Mouse (Mus musculus): ENCODE measurements around the gene Gsta2. TPM values are rescaled to one million over a fixed set of nuclear protein-coding genes. Genes with fewer than 3 reads are reported as not detected.
A peak's percentile ranks its signal among the peaks of the same experiment; 100 is the strongest.
"Not testable (repeated sequence)": the region's sequence is repeated elsewhere in the genome, so short reads cannot be mapped to it uniquely, and the experiment has no call there.

Gsta2 gene
- polyA plus RNA-seq, 1 experiment from 2014 or later = 1.6 TPM

DNA sequence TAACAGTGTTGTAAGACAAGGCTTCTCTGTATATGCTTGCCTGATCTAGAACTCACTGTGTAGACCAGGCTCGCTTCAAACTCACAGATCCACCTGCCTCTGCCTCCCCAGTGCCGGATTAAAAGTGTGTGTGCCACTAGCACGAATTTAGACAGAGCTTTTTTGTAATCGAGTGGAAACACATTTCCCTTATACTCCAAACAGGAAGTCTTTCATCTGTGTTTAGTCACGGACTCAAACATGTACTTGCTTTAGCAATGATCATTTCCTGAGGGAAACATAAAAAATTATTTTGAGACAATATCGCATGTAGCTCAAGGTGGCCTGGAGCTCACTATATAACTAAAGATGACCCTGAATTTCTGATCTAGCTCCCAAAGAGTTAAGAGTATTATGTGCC lies 7.8 kb upstream of the Gsta2 start:
- ATAC-seq (ENCODE audit: insufficient number of reproducible peaks, insufficient read depth, low FRiP score, low TSS enrichment, low read depth) = no peak
- no peaks in the 10 kb centered on the region for H3K4me1 ChIP-seq
- H3K27ac ChIP-seq = no peak overlapping the region
- no peak overlapping the region for H3K4me2 ChIP-seq
- H3K27me3 ChIP-seq = no peaks in the 10 kb centered on the region
- H3K36me3 ChIP-seq = no peaks in the 10 kb centered on the region
- 48% methylated on average over 6 of the region's 6 CpGs for WGBS
- no peaks in the 10 kb centered on the region for H3K9me3 ChIP-seq
- H3K4me3 ChIP-seq = no peak overlapping the region
- no peak overlapping the region for H3K9ac ChIP-seq

DNA sequence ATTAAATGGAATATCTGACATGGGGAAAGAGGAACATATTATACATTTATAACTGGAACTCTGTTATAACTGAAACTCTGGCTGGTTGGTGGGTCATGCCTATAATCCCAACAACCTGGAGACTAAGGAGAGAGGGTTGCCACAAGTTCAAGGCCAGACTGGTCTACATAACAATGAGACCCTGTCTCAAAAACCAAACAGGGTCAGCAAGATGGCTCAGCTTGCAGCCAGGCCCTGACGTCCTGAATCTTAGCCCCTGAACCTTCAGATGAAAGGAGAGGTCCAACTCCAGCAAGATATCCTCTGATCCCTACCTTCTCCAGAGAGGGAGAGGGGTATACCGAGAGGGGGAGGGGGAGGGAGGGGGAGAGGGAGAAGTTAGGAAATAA lies 4.9 kb upstream of the Gsta2 start:
- no peak overlapping the region for H3K9ac ChIP-seq
- no peak overlapping the region for H3K4me3 ChIP-seq
- H3K27ac ChIP-seq = no peak overlapping the region
- H3K4me2 ChIP-seq = no peak overlapping the region
- ATAC-seq (ENCODE audit: insufficient number of reproducible peaks, insufficient read depth, low FRiP score, low TSS enrichment, low read depth) = no peak
- H3K4me1 ChIP-seq = no peaks in the 10 kb centered on the region
- no peaks in the 10 kb centered on the region for H3K36me3 ChIP-seq
- 38% methylated on average over 2 of the region's 2 CpGs for WGBS
- H3K9me3 ChIP-seq = no peaks in the 10 kb centered on the region
- H3K27me3 ChIP-seq = no peaks in the 10 kb centered on the region

DNA sequence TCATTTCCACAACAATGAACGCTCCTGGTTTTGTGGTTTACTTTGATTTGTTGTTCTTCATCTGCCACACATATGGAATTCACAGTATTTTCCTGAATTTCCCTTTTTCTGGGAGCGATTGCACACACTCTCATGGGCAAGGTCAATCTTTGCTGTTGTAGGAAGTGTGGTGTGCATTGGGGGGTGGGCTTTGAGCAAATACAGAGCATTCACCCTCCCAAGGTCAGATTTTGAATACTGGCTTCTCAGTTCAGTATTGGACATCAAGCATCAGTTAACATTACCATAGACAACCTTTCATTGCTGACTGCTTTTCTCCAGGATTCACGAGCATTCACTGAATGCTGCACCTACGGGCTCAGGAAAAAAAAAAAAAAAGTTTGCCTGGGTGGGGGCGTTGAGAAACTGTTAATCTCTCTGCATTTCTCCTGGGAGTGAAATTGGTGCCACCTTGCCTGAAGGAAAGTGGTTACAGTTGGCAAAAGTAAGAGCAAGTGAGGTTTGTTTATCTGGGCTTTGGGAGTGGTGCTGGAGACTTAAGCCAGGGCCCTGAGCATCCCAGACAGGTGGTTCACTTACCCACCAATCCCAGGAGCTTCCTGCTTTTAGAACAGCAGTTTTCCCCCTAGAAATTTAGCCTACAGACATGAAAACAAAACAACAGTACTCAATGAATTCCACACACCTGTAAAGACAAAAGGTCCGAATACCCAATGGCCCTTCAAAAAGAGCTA lies 4.3 kb upstream of the Gsta2 start:
- Histone ChIP-seq H3K36me3 (no peaks in the 10 kb centered on the region), H3K9me3 (no peaks in the 10 kb centered on the region), H3K9ac (no peak overlapping the region), H3K27ac (no peak overlapping the region), H3K4me2 (no peak overlapping the region), H3K27me3 (no peaks in the 10 kb centered on the region), H3K4me3 (no peak overlapping the region), H3K4me1 (no peaks in the 10 kb centered on the region)
- ATAC-seq (ENCODE audit: insufficient number of reproducible peaks, insufficient read depth, low FRiP score, low TSS enrichment, low read depth) = no peak
- 81% methylated on average over 6 of the region's 6 CpGs for WGBS

DNA sequence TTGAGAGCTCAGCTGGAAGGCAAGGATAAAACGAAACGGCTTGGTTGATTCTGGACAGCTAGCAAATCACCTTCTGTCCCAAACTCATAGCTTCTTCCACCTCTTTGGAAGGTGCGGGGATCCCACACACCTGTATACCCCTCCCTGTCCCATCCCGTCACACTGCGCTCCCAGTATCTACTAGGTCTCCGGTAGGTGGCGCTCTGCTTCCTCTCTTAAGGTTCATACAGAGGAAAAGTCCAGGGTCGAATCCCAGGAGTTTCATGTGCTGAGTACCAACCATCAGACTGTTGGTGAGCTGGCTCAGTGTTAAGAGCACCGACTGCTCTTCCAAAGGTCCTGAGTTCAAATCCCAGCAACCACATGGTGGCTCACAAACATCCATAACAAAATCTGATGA lies 2.5 kb upstream of the Gsta2 start:
- 0 out of 2 replicates have a peak, but pooled peaks have one; percentile 43 for ATAC-seq (ENCODE audit: insufficient number of reproducible peaks, insufficient read depth, low FRiP score, low TSS enrichment, low read depth)
- H3K4me3 ChIP-seq = no peak overlapping the region
- H3K4me1 ChIP-seq = no peaks in the 10 kb centered on the region
- H3K9ac ChIP-seq = no peak overlapping the region
- WGBS = 14% methylated on average over 9 of the region's 9 CpGs
- no peaks in the 10 kb centered on the region for H3K27me3 ChIP-seq
- no peak overlapping the region for H3K27ac ChIP-seq
- H3K4me2 ChIP-seq = no peak overlapping the region
- H3K36me3 ChIP-seq = no peaks in the 10 kb centered on the region
- H3K9me3 ChIP-seq = no peaks in the 10 kb centered on the region

DNA sequence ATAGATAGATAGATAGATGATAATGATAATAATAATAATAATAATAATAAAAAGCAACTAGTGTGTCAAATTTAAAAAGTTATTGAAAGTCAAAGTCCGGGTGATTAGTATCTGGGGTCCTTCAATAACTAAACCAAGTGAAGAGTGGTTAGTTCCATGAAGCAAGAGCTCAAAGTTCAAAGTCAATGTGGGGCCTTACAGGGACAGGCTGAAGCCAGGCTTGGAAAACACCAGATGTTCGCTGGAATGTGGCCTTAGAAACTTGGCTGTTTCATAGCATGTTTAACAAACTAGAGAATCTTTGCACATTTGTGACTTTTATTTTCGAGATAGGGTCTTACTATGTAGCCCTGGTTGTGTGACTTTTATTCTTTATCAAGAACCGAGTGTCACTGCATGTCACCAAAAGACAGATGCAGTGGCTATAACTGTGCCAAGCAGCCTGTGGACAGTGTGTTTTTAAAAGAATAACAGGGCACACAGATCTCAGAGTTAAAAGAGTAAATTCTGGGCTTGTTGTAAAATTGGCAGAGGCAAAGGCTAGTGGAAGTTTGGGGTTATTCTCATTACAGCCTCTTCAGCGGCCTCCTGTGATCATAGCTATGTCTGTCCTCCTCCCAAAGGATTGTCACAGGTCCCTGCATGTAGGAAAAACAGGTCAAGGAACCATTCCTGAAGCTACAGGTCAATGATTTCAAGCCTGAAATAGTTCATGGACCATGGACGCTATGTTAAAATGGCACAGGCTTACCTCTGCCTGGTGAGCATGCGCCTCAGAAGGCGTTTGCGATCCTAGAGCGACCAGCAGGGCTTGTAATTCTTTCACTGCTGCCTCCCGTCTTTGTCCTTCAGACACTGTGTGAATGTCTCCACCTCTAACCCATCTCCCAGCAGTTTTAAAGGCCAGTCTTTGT lies 666 bp downstream of the Gsta2 start:
- Histone ChIP-seq H3K27me3 (no peaks in the 10 kb centered on the region), H3K9me3 (no peaks in the 10 kb centered on the region), H3K27ac (no peak overlapping the region), H3K4me2 (no peak overlapping the region), H3K4me3 (no peak overlapping the region), H3K4me1 (no peaks in the 10 kb centered on the region), H3K9ac (no peak overlapping the region), H3K36me3 (no peaks in the 10 kb centered on the region)
- 83% methylated on average over 11 of the region's 11 CpGs for WGBS
- no peak for ATAC-seq (ENCODE audit: insufficient number of reproducible peaks, insufficient read depth, low FRiP score, low TSS enrichment, low read depth)

DNA sequence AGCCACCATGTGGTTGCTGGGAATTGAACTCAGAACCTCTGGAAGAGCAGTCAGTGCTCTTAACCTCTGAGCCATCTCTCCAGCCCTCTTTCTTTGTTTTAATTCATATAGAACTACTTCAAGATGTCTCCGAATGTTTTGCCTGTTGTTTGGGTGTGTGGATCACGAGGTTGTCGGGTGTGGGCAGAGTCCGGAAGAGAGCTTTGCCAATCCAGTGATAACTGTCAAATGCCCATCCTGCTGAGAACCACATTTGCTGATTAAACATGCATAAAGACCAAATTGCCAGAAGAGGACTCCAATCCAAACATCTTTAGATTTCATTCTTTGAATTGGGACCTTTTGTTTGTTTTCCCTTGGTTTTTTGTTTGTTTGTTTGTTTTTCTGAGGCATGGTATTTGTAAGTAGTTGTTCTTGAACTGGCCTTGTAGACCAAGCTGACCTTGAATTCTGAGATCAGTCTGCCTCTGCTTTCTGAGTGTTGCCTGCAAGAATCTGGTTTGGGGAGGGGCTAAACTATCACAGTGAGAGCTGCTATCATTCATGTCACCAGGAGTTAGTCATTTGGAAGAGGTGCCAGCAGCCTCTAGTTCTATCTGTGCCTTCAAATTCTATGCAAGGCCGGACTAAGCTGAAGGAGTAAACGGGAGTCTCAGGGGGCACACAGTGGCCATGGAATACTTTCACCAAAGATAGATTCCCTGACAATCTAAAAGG lies 3.9 kb downstream of the Gsta2 start:
- no peaks in the 10 kb centered on the region for H3K27me3 ChIP-seq
- no peak for ATAC-seq (ENCODE audit: insufficient number of reproducible peaks, insufficient read depth, low FRiP score, low TSS enrichment, low read depth)
- H3K9me3 ChIP-seq = no peaks in the 10 kb centered on the region
- H3K4me2 ChIP-seq = no peak overlapping the region
- no peak overlapping the region for H3K9ac ChIP-seq
- WGBS = 81% methylated on average over 6 of the region's 6 CpGs
- no peaks in the 10 kb centered on the region for H3K36me3 ChIP-seq
- H3K4me3 ChIP-seq = no peak overlapping the region
- H3K27ac ChIP-seq = no peak overlapping the region
- no peaks in the 10 kb centered on the region for H3K4me1 ChIP-seq

DNA sequence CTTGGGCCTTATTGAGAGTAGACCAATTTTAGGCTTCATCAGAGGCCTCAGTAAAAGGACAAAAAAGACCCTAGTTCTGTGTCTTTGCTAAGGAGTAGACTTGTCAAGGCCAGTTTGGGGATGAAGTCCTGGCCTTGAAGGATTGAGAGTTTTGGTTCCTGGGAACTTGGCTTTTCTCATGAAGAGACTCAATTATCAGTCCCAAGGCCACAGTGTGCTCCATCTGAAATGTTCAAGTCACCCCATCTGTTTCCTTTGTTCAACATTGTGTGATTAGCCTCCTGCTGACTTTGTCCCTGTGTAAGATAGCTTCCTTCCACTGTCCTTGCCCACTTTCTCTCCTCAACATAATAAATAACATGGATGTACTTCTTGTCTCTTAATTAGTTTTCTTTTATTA lies 5.6 kb downstream of the Gsta2 start:
- not testable (repeated sequence) for H3K36me3 ChIP-seq

DNA sequence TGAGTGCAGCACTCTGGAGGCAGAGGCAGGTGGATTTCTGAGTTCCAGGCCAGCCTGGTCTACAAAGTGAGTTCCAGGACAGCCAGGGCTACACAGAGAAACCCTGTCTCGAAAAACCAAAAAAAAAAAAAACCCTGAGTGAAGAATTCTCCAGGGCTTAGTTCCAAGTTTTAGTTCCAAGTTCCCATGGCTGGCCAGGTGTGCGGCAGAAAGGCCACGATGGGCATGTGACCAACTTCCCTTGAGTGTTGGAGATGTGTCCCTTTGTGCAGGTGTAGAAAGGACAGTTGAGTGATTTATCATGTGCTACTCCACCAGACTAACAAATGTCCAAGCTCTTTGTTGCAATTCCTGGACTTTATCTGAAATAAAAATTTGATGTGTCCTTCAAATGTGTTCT lies 6.4 kb downstream of the Gsta2 start:
- not testable (repeated sequence) for H3K9ac ChIP-seq; H3K4me2 ChIP-seq; H3K9me3 ChIP-seq; H3K27me3 ChIP-seq; H3K27ac ChIP-seq; H3K4me1 ChIP-seq; H3K36me3 ChIP-seq; H3K4me3 ChIP-seq; ATAC-seq (ENCODE audit: insufficient number of reproducible peaks, insufficient read depth, low FRiP score, low TSS enrichment, low read depth)
- WGBS = 86% methylated on average over 3 of the region's 3 CpGs

More for the DNA sequence above, 5.6 kb downstream of the Gsta2 start:
- H3K9me3 ChIP-seq; H3K4me1 ChIP-seq; H3K27me3 ChIP-seq; H3K4me2 ChIP-seq; H3K27ac ChIP-seq; H3K9ac ChIP-seq; ATAC-seq (ENCODE audit: insufficient number of reproducible peaks, insufficient read depth, low FRiP score, low TSS enrichment, low read depth); H3K4me3 ChIP-seq: not testable (repeated sequence)

DNA sequence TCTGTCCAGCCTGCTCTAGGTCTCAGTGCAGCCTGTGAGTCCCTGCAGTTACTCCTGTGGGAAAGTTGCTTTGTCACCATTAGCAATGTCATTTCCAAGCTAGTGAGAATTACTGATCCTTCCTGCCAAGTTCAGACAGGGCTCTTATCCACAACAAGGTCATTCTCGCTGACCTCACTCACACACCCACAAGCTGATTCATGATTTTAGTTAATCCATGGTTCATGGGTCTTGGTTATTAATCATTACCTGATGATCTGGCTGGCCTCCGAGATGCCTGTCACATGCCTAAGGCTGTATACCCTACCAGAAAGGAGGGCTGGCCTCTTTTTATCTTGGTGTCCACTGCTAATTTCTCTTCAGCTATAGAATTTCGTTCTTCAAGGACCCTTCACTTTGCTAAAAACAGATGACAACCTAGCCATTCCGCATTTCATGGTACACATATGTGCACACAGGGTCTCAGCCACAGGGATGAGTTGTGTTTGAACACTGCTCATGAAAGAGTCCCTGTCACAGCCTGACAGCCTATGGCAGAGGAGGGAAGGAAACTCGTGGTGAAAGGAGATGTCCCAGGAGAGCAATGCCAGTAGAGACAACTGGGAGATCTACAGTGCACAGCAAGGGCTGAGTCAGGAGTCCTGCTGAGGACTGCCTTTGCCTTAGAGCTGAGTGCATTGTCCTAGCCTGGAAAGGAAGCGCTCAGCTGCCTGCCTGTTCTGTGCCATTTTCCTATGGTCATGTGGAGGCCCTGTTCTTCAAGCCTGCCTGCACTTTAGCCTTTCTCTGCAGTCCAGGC lies 7.2 kb downstream of the Gsta2 start:
- not testable (repeated sequence) for H3K36me3 ChIP-seq; H3K27me3 ChIP-seq; H3K9me3 ChIP-seq; H3K27ac ChIP-seq; H3K4me3 ChIP-seq; H3K9ac ChIP-seq; H3K4me2 ChIP-seq; ATAC-seq (ENCODE audit: insufficient number of reproducible peaks, insufficient read depth, low FRiP score, low TSS enrichment, low read depth); H3K4me1 ChIP-seq
- 53% methylated on average over 6 of the region's 6 CpGs for WGBS

DNA sequence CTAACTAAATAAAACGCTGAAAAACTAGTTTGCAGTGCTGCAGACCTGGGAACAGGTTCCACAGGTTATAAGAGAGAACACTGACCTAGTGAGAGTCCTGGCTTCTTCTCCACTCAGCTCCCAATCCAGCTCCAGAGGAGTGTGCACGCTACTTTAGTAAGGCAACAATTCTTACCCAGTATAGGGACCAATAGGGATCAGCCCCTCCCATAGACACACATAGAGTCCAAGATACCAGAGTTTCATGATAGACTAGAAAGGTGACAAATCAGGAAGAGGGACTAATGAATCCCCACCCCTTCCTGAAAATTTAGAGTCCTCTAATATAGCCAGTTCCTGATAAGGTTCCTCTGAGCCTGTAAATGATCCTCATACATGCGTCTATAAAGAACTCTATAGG lies 8.6 kb downstream of the Gsta2 start:
- Histone ChIP-seq H3K4me2 (no peak overlapping the region), H3K27me3 (no peaks in the 10 kb centered on the region), H3K36me3 (no peaks in the 10 kb centered on the region), H3K27ac (no peak overlapping the region), H3K4me1 (no peaks in the 10 kb centered on the region), H3K4me3 (no peak overlapping the region), H3K9ac (no peak overlapping the region), H3K9me3 (no peaks in the 10 kb centered on the region)
- no peak for ATAC-seq (ENCODE audit: insufficient number of reproducible peaks, insufficient read depth, low FRiP score, low TSS enrichment, low read depth)
- 57% methylated on average over 3 of the region's 3 CpGs for WGBS

DNA sequence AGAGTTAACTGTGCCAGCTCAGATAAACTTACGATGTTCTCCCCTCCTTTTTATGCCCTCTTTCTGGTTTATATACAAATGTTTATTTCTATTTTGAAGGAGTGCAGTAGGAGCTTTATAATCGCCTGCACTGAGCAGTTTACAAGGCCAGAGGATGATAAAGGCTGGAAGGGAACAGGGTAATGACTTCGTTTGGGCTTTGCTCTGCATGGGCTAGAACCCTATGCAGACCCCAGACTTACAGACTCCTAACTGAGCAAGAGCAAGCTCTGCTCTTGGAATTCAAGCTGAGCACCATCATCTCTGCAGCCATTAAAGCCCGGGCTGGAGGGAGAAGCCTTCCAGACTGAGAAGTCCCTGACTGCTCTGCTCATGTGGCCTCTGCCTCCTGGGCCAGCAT lies 10.4 kb downstream of the Gsta2 start:
- not testable (repeated sequence) for ATAC-seq (ENCODE audit: insufficient number of reproducible peaks, insufficient read depth, low FRiP score, low TSS enrichment, low read depth); H3K4me2 ChIP-seq; H3K9ac ChIP-seq; H3K9me3 ChIP-seq; H3K4me1 ChIP-seq; H3K27me3 ChIP-seq; H3K4me3 ChIP-seq; H3K27ac ChIP-seq; H3K36me3 ChIP-seq
- 61% methylated on average over 4 of the region's 4 CpGs for WGBS
